Mouse (Mus musculus) frontal cortex, postnatal 36 days (tissue): ENCODE measurements at regions not wholly inside any gene's neighbourhood (a gene's known extent, or its start where the extent isn't known, plus 50 kb on each side); places are given as distances from the start of the nearest gene placed in this dataset.

Source experiments
- DNase-seq, 2 experiments: peaks; one replicate each; pipeline ENCODE4 v3.0.0; 2022; ENCODE audit warnings: low spot score in 2 of 2

DNA sequence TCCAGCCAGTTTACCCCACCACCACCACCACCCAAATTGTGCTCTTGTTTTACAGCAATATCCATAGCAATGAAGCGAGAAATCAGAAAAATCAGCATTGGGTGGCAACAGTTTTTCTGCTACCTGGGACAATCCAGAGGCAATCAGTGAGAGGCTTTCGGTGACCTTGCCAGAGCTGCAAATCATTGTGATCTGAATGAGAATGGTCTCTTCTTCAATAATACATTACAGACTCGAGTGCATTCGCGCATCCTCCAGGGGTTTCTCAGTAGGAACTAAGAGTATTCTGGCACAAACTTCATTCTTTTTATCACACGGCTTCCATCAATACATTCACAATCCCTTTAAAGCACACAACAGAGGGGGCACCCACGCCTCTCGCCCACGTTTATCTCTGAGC, 91.2 kb downstream of the Srek1 start:
- peak in 1 of 2 experiments; percentile 12 for DNase-seq

DNA sequence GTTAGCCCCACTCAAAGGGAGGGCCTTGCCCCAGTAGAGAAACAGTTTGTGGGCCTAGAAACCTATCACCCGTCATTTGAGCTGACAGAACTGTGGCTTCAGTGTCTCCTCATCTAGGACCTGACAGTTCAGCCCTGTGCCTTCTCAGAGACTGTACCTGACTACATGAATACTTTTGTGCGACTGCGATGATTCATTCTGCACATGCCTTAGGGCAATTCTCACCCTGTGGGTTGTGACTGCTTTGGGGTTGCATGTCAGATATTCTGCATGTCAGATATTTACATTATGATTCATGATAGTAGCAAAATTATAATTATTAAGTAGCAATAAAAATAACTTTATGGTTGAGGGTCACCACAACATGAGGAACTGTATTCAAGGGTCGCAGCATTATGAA, 93.7 kb downstream of the Srek1 start:
- no peak for DNase-seq

DNA sequence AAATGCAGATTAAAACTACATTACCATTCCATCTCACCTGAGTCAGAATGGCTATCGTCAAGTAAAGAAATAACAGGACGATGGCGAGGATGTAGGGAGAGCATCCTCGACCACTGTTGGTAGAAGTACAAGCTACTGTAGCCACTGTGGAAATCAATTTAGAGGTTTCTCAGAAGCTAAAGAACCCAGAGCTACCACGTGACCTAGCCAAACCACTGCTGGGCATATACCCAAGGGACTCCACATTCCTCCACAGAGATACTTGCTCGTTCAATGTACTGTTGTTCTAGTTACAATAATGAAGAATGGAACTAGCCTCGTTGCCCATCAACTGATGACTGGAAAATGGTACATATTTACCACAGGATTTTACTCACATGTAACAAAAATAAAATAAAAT, 94.4 kb downstream of the Srek1 start:
- no peak for DNase-seq

DNA sequence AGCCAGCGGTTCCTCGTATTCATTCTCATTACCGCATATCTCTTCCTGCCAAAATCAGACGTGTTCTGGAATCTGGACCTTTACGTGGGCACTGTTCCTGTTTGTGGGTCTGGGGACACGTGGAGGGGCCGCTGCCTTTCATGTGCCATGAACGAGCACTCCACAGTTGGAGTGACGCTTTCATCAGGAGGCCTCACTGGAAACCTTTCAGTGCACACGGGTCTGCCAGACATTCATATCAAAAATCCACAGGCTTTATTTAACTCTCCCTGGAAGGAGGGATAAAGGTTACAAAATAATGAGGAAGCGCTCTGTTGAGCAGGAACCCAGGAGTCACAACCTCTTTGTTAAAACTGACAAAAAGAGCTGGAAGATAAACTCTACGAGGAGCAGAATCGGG, 97.6 kb downstream of the Srek1 start:
- DNase-seq: no peak

DNA sequence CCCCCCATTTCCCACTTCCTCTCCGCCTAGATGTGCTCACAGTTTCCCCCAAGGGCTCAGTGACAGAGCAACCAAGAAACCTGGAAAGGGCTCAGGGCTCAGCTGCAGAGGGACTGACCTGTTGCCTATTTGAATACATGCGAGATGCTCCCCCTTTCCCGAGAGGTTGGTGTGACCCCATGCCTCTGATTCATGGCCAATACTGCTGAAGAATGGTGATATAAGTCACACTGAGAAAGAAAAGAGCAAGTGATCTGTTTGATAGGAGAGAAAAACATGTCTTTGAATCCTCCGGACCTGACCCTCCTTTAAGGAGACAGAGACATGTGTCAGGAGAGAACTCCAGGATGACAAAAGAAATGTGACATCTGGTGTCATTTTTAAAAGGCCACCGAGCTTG, 98.2 kb downstream of the Srek1 start:
- DNase-seq: no peak

DNA sequence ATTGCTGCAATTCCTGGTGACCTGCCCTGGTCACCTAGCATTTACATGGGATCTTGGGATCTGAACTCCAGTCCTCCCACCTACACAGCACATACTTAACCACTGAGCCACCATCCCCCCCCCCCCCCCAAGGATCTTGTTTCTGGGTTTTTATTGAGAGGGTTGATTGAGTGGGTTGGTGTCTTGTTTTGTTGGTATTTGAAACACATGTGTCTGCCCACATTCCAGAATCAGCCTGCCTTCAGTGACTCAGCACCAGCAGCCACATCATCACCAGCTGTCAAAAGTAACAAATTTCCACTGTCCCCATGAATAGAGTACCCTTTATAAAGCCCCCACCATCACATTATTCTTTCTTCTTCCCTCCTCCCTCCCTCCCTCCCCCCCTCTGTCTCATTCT, 103.8 kb downstream of the Srek1 start:
- DNase-seq: peak in 1 of 2 experiments; percentile 20

DNA sequence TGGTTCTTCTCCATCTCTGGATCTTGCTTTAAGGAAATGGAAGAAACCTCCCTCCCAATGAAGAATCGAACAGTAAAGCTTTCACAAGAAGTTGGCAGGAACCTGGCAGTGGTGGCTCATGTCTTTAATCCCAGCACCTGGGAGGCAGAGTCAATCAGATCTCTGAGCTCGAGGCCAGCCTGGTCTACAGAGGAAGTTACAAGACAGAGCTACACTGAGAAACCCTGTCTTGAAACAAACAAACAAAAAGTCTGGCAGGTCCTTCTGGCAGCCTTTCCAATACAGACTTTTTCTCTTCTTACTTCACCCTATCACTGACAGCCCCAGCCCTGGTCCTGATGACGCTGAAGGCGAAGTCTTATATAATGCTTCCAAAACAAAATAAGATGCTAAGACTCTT, 104.6 kb downstream of the Srek1 start:
- DNase-seq: no peak

DNA sequence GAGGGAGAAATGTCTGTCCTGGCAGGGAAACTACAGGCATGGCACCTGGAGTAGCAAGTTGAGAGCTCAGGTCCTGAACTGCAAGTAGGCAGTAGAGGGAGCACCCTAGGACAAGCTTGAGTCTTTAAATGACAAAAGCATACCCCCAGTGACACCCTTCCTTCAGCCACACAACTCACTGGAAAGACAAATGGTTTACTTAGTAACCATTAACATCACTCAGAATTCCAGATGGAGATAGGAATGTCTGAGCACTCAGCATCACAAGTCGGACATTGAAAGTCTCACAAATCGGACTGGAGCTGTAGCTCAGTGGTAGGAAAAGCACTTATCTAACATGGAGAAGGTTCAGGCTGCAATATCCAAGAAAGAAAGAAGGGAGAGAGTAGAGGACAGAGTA, 106.7 kb downstream of the Srek1 start:
- no peak for DNase-seq

DNA sequence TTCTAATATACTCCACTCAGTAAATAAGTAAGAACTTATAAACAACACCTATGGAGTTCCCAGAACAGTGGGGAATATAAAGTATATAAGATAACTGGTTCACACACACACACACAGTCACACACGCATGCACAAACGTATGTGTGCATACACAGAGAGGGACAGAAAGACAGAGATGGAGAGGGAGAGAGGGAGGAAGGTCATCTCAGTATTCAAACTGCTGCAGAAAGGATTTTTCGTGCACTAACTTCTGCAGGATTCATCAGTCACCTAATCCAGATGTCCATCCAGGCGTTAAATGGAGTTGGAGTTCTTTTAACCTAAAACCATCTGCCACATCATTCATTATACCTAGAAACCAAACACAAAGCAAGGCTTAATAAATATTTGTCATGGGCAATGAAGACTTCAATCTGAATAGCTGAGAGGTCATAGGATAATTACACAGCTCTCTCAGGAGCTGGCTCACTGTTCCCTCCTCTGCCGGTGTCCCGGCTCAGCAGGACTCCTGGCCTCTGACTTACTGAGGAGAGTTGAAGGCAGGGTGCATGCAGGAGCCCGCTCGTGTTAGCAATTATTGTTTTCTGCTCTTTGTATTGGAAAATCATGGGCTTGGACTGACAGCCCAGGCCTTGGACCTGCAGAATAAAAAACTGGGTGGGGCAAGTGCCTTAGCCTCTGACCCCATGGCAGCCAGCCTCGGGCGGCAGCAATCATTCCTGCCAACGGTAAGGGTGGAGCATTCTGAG, 114.0 kb downstream of the Srek1 start:
- no peak for DNase-seq

DNA sequence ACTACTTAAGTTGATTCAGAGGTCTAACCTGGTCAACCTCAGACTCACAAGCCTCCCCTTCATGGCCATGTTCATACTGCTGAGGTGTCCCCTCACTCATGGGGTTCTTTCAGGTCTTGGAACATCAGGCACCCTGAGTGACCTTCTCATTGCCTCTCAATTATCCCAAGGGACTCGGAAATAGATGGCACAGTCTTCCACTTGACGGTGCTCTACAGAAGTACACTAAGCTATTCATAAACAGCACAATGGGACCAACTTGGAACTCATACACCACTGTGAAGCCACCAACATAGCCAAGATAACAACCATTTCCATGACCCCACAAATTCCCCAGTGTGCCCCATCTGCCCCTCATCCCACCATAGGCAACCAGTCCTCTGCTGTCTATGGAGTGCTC, 118.4 kb downstream of the Srek1 start:
- DNase-seq: no peak

DNA sequence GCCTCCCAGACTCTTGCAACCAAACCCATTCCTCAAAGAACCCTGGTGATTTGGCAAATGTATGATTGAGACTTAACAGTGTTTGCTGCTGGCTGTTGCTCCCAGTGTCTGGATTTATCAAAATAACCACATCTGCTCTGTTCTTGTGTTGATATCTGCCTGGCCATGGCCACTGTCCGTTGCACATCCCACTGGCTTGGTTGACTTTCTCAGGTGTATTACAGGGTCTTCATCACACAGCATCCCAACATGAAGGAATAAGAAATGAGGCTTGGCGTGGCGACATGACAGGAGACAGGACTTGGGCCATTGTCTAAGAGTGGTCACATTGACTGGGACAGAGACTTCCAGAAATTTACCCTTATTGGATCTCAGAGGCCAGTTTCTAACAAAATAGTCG, 121.2 kb downstream of the Srek1 start:
- DNase-seq: no peak

DNA sequence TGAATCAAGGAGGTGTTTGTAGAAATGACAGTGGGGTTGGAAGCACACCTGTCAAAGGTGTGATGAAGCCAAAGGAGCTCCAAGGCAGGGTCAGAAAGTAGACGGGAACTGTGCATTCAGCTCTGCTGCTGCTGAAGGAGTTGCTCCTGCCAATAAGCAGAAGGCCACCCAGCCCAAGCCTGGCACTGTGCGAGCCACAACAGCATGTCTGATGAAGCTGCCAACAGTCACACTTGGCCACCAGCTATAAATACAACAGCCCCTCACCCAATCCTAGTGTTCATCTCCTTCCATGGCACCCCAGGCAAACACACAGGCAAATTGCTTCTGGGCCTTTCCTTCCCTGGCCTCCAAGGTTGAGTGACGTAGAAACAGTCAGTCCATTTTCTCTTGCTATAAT, 125.0 kb downstream of the Srek1 start:
- no peak for DNase-seq

DNA sequence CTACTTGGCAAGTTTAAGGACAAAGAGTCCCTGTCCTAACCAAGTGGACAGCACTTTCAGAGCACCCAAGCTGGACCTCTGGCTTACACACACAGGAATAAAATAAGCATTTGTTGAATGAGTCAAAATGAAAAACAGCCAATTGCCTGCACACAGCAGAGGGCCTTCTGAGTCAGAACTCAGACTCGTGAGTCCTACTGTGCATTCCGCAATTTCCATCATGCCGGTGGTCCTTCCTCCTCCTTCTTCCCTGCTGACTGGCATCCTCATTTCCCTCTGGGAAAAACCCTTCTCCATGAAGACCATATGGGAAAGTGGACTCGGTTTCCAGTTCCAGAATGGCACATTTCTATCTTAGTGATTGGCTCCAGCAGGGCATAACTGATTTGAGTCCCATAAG, 126.4 kb downstream of the Srek1 start:
- DNase-seq: no peak

DNA sequence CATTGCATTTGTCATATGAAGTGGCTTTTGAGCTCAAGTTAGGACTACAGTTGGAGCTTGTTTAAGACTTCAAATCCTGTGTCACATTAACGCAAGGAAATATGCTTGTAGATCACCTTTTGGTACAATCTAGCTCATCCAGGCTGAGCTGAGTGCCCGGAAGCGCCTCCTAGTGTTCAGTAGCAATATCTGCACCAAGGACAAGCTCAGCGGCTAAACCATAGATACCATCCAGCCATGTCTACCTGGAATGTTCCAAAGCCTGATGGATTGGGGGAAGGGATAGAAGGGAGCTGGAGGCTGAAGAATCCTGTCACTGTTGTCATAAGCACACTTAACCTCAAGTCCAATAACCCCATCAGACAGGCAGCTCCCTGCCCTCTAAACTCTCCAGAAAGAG, 128.4 kb downstream of the Srek1 start:
- peak in 1 of 2 experiments; percentile 22 for DNase-seq

DNA sequence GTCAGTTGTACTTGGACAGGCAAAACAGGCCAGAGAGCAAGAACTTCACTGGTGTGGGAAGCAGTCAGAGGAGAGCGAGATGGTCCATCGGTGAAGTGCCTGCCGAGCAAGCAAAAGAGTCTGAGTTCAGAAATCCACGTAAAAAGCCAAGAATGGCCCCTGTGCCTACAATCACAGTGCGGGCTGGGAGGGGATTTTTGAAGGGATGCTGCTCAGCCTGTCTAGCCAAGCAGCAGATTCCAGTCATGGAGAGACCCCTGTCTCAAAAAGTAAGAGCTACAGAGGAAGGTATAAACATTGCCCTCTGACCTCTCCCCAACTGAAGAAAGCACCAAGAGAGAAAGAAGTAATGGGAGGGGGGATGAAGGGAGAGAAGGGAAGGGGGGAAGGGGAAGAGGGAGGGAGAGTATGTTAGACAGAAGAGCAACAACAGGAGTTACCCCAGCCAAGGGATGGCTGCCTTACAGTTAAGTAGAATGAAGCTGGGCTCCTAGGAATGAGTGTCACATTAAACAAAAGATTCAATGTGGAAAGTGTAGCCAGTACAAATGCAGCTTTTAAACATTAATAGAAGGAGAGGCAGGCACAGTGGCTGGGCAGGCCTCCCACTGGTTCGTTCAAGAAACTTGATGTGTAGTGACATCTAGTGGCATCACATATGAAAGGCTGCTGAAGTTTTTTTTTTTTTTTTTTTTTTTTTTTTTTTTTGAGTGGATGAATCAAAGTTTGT, 130.2 kb downstream of the Srek1 start:
- DNase-seq: peak; percentile 30 to 35

DNA sequence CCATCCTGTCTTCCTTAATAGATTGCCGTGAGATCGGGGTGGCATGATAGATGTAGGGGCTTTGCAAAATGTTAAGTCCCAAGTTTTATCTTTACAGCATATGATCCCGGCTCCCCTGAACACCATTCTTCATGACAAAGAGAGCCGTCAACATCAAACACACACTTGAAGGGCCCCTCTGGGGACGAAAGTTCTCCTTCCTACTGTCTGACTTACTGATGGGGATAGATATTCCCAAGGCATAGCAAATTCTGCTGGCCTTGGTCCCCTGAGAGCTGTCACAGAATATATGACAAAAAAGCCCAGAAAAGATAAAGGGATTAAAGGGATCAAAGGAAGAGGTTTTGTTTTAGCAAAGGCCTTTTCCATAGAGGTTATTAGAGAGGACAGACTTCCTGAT, 130.9 kb downstream of the Srek1 start:
- no peak for DNase-seq

DNA sequence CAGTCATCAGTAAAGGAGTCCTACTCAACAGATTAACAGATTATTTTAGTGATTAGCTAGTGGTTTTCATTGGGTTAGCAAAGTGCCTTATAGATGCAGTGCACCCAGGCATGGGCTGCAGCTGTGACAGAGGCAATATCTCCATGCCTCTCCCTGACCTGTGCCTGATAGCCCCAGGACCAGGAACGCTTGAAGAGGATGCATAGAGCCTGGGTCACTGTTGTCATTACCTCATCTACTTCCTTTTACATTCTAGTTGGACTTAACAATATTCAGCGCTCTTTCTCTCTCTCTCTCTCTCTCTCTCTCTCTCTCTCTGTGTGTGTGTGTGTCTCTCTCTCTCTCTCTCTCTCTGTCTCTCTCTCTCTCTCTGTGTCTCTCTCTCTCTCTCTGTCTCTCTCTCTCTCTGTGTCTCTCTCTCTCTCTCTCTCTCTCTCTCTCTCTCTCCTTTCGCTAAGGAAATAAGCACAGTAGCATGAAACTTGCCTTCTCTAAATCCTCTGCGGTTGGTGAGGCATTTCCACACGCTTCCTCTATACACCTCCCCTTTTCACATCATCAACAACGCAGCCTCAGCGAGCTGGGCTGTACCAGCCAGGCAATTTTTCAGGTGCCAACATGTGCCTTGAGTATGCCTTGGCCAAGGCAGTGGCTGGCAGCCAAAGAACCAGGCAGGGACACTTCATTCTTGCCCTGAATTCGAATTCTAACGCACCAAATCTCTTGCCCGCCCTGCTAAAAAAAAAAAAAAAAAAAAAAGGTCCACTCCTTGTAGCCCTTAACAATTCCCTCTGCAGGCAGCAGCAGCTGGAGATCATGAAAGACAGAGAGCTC, 131.6 kb downstream of the Srek1 start:
- DNase-seq: no peak

DNA sequence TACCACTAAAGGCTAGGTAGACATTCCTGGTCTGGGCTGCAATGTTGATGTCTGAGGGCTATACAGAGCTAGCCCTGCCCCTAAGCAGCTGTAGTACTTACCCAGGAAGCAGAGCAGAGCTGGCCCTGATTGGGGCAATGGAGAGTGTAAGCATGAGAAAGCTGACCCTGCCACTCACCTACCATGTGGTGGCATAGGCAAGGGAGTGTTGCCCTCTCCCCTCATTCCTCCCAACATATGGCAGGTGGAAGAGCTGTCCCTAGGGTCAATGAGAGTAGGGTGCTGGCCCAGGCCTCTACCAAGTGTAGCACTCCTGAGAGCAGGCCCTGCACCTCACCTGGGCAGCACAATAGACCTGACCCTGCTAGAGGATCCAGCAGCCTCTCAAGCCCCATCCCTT, 136.4 kb downstream of the Srek1 start:
- DNase-seq: no peak

DNA sequence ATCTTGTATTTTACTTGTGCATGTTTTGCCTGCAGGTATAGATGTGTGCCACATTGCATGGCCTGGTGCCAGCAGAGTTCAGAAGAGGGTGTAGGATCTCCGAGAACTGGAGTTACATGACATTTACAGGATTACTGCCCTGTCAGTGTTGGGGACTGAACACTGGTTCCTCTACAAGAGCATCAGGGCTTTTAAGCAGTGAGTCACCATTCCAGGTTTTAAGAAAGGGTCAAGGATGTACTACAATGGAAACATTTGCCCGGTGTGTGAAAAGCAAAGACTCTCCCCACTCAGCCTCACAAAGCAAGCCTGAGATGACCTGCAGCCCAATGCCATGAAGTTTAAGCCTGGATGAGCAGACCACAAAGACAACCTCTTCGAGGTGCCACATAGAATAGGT, 137.0 kb downstream of the Srek1 start:
- DNase-seq: no peak

DNA sequence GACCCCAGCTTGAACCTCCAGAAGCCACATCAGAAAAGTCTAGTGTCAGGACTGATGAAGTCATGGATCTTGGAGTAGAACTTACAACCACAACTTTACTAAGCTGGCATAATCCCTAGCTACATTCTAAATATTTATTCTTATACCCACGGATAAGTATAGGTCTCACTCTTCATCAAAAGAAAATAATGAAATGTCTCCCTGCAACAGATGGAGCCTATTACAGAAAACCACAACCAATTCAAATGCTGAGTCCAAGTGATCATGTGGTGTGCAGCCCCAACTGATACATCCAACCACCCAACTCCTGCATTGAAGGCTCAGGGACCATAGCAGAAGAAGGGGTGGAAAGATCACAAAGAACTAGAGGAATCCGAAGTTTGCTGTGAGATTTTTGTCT, 137.8 kb downstream of the Srek1 start:
- DNase-seq: no peak

DNA sequence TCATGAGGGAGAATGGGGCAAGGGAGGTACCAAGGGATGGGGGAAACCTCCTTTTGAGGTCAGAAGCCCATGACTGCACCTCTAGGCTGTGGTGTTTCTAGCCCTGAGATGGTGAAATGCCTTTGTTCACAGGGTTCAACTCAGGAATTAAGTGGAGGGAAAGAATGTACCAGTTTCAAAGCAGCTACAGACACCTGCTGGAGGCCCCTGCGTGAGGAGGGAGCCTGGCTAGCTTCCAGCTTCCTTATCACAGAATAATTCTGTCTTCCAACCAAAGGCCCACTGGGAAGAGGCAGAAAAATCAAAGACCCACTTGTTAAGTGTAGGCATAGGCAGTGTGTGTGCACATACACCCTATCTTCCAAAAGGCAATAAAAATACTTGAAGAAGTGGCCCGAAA, 150.6 kb downstream of the Srek1 start:
- no peak for DNase-seq

DNA sequence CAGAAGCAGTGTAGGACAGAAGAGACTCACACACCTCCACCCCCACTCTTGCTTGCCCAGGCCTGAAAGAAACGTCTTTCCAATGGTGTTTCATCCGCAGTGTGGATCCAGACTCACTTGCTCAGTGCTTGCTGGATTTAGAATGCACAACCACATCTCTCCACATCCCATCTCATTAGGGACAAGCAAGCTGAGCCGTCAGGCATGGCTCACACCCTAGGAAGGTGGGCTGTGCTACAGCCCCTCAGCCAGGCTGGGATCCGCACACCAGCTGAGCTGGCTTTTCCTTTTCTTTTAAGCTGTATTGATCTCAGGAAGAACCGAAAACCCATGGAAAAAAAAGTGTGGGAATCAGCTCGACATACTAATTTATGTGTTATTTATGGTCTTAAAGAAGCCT, 151.1 kb downstream of the Srek1 start:
- no peak for DNase-seq

DNA sequence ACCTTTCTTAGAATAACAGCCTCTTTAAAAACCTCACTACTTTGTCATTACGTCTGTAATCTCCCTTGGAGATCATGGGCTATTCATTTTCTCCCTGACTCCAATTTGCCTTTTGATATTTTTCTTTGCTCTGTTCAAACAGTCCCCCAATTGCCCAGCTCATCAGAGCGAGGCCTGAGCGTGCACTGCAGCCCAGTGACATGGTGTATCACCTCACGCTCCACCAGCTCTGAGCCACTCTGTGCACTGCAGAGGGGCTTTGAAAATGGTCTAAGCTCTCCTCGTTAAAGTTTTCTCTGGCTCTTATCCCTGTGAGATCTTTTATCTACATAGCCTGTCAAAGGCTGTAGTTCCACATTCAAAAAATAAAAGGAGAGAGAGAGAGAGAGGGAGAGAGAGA, 152.1 kb downstream of the Srek1 start:
- DNase-seq: no peak
